Mouse (Mus musculus): ENCODE measurements at regions not wholly inside any gene's neighbourhood (a gene's known extent, or its start where the extent isn't known, plus 50 kb on each side); places are given as distances from the start of the nearest gene placed in this dataset.

DNA sequence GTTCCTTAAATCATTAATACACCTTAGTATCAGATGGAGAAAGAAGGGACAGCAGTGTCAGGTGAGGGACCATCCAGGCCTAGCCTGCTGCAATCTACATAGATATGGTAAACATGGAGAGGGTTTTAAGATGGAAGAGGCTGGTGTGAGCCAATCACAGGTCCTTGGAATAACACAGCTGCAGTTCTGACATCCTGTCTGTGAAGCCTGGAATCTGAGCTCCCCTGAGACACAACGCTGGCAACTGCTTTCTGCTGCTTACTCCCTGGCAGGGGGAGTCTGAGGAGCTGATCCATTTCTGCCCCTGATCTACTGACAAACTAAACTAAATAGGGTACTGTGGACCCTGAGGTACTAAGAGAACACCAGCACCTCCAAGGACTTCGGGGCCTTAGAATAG is 100.1 kb upstream of the Gm12830 start:
- no peak for TF ChIP-seq CTCF (IDR thresholded peaks at IDR 0.05; ENCODE audit: borderline replicate concordance, extremely low read depth, insufficient read depth, insufficient read length)
- TF ChIP-seq POLR2A (IDR thresholded peaks at IDR 0.05; ENCODE audit: borderline replicate concordance, extremely low read depth, insufficient read depth, insufficient read length, poor library complexity, severe bottlenecking): no peak

All from brain, embryonic 14.5 days (tissue).